Mouse (Mus musculus): ENCODE measurements around the gene Slc38a9. TPM values are rescaled to one million over a fixed set of nuclear protein-coding genes. Genes with fewer than 3 reads are reported as not detected.

Slc38a9 gene
- polyA plus RNA-seq, 1 experiment, result 11.5 TPM

DNA sequence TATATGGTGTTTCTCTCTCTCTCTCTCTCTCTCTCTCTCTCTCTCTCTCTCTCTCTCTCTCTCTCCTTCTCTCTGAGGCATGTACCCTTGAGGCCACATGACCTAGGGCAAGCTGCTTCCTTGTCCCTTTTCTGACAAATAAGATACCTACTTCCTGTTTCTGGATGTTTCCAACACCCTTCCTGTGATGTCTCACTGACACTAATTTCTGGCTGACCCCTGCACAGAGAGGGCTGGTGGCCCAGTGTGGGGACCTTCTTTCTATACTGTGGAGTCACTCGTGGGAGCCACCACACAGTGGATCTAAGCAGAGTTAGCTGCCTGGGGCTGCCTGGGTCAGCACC lies 100.0 kb downstream of the Slc38a9 start:
- Histone ChIP-seq H3K4me1 (ENCODE audit: control insufficient read depth, insufficient read depth, low read length) (peaks cover 8% of the 10 kb centered on the region), H3K4me3 (ENCODE audit: insufficient read depth, low read length) (no peak overlapping the region), H3K27ac (ENCODE audit: insufficient read depth, low read length) (no peak overlapping the region)
- TF ChIP-seq POLR2A (IDR thresholded peaks at IDR 0.05; ENCODE audit: low read depth, low read length) (no peak), CTCF (IDR thresholded peaks at IDR 0.05; ENCODE audit: borderline replicate concordance, insufficient read depth, low read length) (no peak)

GRCm38 (mm10) chr13:112761787-112762186 lies 101.2 kb downstream of the Slc38a9 start:
- Histone ChIP-seq H3K27ac (ENCODE audit: insufficient read depth, low read length) (peak overlapping the region; percentile 55), H3K4me3 (ENCODE audit: insufficient read depth, low read length) (no peak overlapping the region), H3K4me1 (ENCODE audit: control insufficient read depth, insufficient read depth, low read length) (peaks cover 4% of the 10 kb centered on the region; the same call in 1 of the 2 replicates)
- TF ChIP-seq CTCF (IDR thresholded peaks at IDR 0.05; ENCODE audit: borderline replicate concordance, insufficient read depth, low read length), result no peak
- TF ChIP-seq POLR2A (IDR thresholded peaks at IDR 0.05; ENCODE audit: low read depth, low read length), result no peak

GRCm38 (mm10) chr13:112762548-112762947 lies 102.0 kb downstream of the Slc38a9 start:
- TF ChIP-seq POLR2A (IDR thresholded peaks at IDR 0.05; ENCODE audit: low read depth, low read length) (no peak), CTCF (IDR thresholded peaks at IDR 0.05; ENCODE audit: borderline replicate concordance, insufficient read depth, low read length) (no peak)
- H3K27ac ChIP-seq (ENCODE audit: insufficient read depth, low read length), result peak overlapping the region; percentile 28; the same call in 1 of the 2 replicates
- H3K4me3 ChIP-seq (ENCODE audit: insufficient read depth, low read length), result no peak overlapping the region
- peaks cover 4% of the 10 kb centered on the region; the same call in 1 of the 2 replicates for H3K4me1 ChIP-seq (ENCODE audit: control insufficient read depth, insufficient read depth, low read length)

DNA sequence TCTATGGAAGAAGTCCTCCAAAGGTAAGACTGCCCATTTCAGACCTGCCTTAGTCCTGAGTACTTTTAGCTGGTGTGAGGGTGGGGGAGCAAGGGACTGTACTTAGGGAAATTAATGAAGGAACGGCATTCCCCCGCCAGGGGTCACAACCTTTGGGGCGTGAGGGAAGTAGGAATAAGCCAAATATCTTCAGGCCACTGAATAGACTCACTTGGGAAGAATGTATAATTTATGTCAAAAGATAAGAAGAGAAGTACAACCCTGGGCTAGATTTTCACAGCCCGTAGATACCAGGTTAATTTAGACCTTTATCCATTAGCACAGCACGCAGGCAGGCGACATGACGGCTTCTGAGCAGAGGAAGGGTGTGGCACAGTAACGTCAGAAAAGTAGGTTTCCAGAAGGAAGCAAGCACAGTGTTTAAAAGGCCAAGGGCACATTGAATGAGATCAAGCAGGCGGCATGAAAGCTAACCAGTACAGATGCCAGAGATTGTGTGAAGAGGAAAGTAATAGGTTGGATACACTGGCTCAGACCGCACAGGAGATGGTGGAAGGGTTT lies 103.1 kb downstream of the Slc38a9 start:
- Histone ChIP-seq H3K27ac (ENCODE audit: insufficient read depth, low read length) (peak overlapping the region; percentile 35), H3K4me1 (ENCODE audit: control insufficient read depth, insufficient read depth, low read length) (peaks cover 4% of the 10 kb centered on the region; the same call in 1 of the 2 replicates), H3K4me3 (ENCODE audit: insufficient read depth, low read length) (no peak overlapping the region)
- TF ChIP-seq POLR2A (IDR thresholded peaks at IDR 0.05; ENCODE audit: low read depth, low read length) (no peak), CTCF (IDR thresholded peaks at IDR 0.05; ENCODE audit: borderline replicate concordance, insufficient read depth, low read length) (no peak)

GRCm38 (mm10) chr13:112764556-112764955 lies 104.0 kb downstream of the Slc38a9 start:
- TF ChIP-seq CTCF (IDR thresholded peaks at IDR 0.05; ENCODE audit: borderline replicate concordance, insufficient read depth, low read length) (no peak), POLR2A (IDR thresholded peaks at IDR 0.05; ENCODE audit: low read depth, low read length) (no peak)
- Histone ChIP-seq H3K4me1 (ENCODE audit: control insufficient read depth, insufficient read depth, low read length) (peaks cover 4% of the 10 kb centered on the region; the same call in 1 of the 2 replicates), H3K27ac (ENCODE audit: insufficient read depth, low read length) (no peak overlapping the region), H3K4me3 (ENCODE audit: insufficient read depth, low read length) (no peak overlapping the region)

DNA sequence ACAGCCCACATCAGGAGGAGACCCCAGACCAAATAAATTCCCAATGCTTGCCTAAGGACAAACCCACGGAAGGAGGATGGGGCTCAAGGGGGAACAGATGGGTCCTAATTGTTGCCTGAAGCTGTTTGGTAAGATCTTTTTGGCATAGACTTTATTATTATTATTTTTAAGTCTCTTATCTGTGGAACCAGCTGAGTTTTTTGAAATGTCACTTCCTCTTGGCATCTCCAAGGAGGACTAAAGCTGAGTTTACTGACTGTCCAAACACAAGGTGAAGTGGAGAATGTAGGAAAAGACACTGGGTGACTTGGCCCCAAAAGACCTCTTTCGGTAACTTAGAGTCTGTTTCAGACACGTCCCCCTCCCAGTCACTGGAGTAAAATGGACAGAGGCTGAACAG lies 105.1 kb downstream of the Slc38a9 start:
- Histone ChIP-seq H3K4me3 (ENCODE audit: insufficient read depth, low read length) (no peak overlapping the region), H3K4me1 (ENCODE audit: control insufficient read depth, insufficient read depth, low read length) (peaks cover 7% of the 10 kb centered on the region; the same call in 1 of the 2 replicates), H3K27ac (ENCODE audit: insufficient read depth, low read length) (no peak overlapping the region)
- TF ChIP-seq POLR2A (IDR thresholded peaks at IDR 0.05; ENCODE audit: low read depth, low read length), result no peak
- TF ChIP-seq CTCF (IDR thresholded peaks at IDR 0.05; ENCODE audit: borderline replicate concordance, insufficient read depth, low read length), result no peak

- Histone ChIP-seq H3K4me3 (ENCODE audit: insufficient read depth, low read length) (no peak overlapping the region), H3K27ac (ENCODE audit: insufficient read depth, low read length) (peak overlapping the region; percentile 99), H3K4me1 (ENCODE audit: control insufficient read depth, insufficient read depth, low read length) (peaks cover 7% of the 10 kb centered on the region; the same call in 1 of the 2 replicates)
- TF ChIP-seq POLR2A (IDR thresholded peaks at IDR 0.05; ENCODE audit: low read depth, low read length) (peak; percentile 4), CTCF (IDR thresholded peaks at IDR 0.05; ENCODE audit: borderline replicate concordance, insufficient read depth, low read length) (no peak)
Observed at GRCm38 (mm10) chr13:112770528-112771328, 110.2 kb downstream of the Slc38a9 start.

DNA sequence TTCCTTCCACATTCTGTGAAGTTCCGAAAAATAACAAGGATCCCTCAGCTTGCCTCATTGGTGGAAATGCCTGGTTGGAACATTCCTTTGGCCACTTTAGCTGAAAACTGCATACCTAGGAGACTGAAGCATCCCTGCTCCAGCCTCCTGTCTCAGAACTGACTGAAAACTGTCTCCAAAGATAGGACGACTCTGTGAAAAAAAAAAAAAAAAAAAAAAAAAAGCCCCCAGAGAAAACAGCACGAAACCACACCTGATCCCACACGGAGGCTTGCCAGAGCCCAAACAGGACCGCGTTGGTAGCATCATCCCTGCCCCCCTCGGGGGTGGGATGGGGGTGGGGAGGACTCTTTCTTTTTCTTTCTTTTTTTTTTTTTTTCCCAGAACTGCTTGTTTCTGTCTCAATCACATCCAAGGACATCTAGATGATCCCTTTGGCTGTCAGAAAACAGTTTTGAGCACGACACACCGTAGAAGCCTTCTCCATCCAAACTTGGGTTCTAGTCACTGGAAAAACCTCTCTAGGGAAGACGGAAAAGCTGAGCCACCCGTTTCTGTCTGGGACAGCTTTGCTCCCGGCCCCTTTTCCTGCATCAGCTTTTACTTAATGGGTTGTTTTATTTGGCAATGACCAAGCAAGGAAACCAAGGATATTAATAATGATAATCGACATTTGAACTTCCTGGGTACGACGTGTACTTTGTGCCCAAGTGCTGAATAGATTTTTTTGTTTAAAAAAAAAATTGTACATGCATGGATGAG lies 111.1 kb downstream of the Slc38a9 start:
- TF ChIP-seq POLR2A (IDR thresholded peaks at IDR 0.05; ENCODE audit: low read depth, low read length) (0 out of 2 replicates have a peak, but pooled peaks have one; percentile 32), CTCF (IDR thresholded peaks at IDR 0.05; ENCODE audit: borderline replicate concordance, insufficient read depth, low read length) (no peak)
- Histone ChIP-seq H3K4me1 (ENCODE audit: control insufficient read depth, insufficient read depth, low read length) (peaks cover 7% of the 10 kb centered on the region; the same call in 1 of the 2 replicates), H3K4me3 (ENCODE audit: insufficient read depth, low read length) (no peak overlapping the region), H3K27ac (ENCODE audit: insufficient read depth, low read length) (peak overlapping the region; percentile 99)

DNA sequence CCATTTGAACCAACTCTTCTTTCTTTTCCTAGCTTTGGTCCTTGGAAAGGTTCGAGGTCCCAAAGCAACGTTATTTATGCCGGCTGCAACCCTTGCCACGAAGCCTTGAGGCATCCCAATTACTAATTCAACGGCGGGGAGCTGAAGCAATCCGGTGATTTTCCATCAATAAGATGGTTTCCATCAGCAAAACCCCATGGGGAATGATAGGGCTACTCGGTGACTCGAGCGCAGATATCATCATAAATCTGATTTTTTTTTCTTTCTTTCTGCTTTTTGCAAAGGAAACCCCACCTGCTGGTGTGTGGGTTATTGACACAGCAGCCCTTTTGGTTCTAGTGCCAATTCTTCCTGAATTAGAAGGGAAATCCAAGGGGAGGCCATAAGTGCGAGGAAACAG lies 111.7 kb downstream of the Slc38a9 start:
- Histone ChIP-seq H3K4me1 (ENCODE audit: control insufficient read depth, insufficient read depth, low read length) (peaks cover 7% of the 10 kb centered on the region; the same call in 1 of the 2 replicates), H3K4me3 (ENCODE audit: insufficient read depth, low read length) (no peak overlapping the region), H3K27ac (ENCODE audit: insufficient read depth, low read length) (peak overlapping the region; percentile 99)
- no peak for TF ChIP-seq CTCF (IDR thresholded peaks at IDR 0.05; ENCODE audit: borderline replicate concordance, insufficient read depth, low read length)
